Mouse (Mus musculus) ES-E14 (cell line): ENCODE results near the gene Glg1. TPM values are rescaled to one million over a fixed set of nuclear protein-coding genes. Genes with fewer than 3 reads are reported as not detected.
A peak's percentile ranks its signal among the peaks of the same experiment; 100 is the strongest.

ENCODE experiments used
- DNase-seq: peaks from one replicate; pipeline ENCODE4 v3.0.0-alpha.2; 2013; ENCODE audit warnings: low read depth, low spot score
- H3K27ac ChIP-seq: 2 replicates; pipeline ENCODE4 v1.5.1; 2012; ENCODE audit warnings: low read depth, mild to moderate bottlenecking, low read length, moderate library complexity, mixed read lengths; ENCODE audit not compliant: poor library complexity, insufficient read depth, severe bottlenecking
- H3K36me3 ChIP-seq: 2 replicates; pipeline ENCODE4 v1.6.1; 2012; ENCODE audit warnings: mild to moderate bottlenecking, low read length, moderate library complexity, mixed read lengths; ENCODE audit not compliant: control insufficient read depth, poor library complexity, insufficient read depth, severe bottlenecking
- H3K4me1 ChIP-seq, 2 experiments: fragments of 150-350 bp in 1 of 2; sonication (generic) in 1 of 2; 2 replicates each; pipeline ENCODE4 v1.6.1; 2012; ENCODE audit warnings: low read length in 2 of 2, mild to moderate bottlenecking in 1 of 2, mixed read lengths in 1 of 2; ENCODE audit not compliant: control insufficient read depth in 2 of 2, insufficient read depth in 2 of 2, poor library complexity in 1 of 2
- H3K4me3 ChIP-seq, 2 experiments: fragments of 150-350 bp in 1 of 2; sonication (generic) in 1 of 2; 2 replicates each; pipeline ENCODE4 v1.5.1; 2012; ENCODE audit warnings: low read length in 2 of 2, low read depth in 1 of 2, mild to moderate bottlenecking in 1 of 2, mixed read lengths in 1 of 2; ENCODE audit not compliant: insufficient read depth in 1 of 2, poor library complexity in 1 of 2, severe bottlenecking in 1 of 2
- H3K9ac ChIP-seq: 2 replicates; pipeline ENCODE4 v1.6.1; 2012; ENCODE audit warnings: low read depth, mild to moderate bottlenecking, low read length, mixed read lengths; ENCODE audit not compliant: poor library complexity, insufficient read depth, severe bottlenecking
- H3K9me3 ChIP-seq: fragments of 150-350 bp; sonication (generic); 2 replicates; pipeline ENCODE4 v1.6.1; 2012; ENCODE audit warnings: low read depth, mild to moderate bottlenecking, low read length; ENCODE audit not compliant: control insufficient read depth, insufficient read depth
- CHD2 ChIP-seq: IDR thresholded peaks from 2 replicates; pipeline ENCODE4 v1.6.1; 2014; ENCODE audit warnings: mild to moderate bottlenecking, low read depth, low read length, inconsistent platforms
- HCFC1 ChIP-seq: IDR thresholded peaks from 2 replicates; pipeline ENCODE4 v1.6.1; 2012; ENCODE audit warnings: low read length, inconsistent platforms, borderline replicate concordance; ENCODE audit not compliant: insufficient read depth
- MAFK ChIP-seq: IDR thresholded peaks from 2 replicates; pipeline ENCODE4 v1.6.1; 2014; ENCODE audit warnings: mild to moderate bottlenecking, low read depth, low read length, inconsistent platforms; ENCODE audit not compliant: insufficient read depth
- ZC3H11A ChIP-seq: IDR thresholded peaks from 2 replicates; pipeline ENCODE4 v1.6.1; 2012; ENCODE audit warnings: low read depth, mild to moderate bottlenecking, inconsistent platforms, low read length, borderline replicate concordance
- ZNF384 ChIP-seq: IDR thresholded peaks from 2 replicates; pipeline ENCODE4 v1.6.1; 2012; ENCODE audit warnings: low read depth, low read length, inconsistent platforms
- in situ Hi-C, 2 experiments: fragments of 600-800 bp; cut with MboI; formaldehyde crosslinking; loops; one replicate each; pipeline ENCODE4 v1.15.1; 2025; ENCODE audit warnings: low sequenced_read_pairs in 2 of 2, inconsistent platforms in 1 of 2; ENCODE audit not compliant: unreplicated experiment in 2 of 2
- total RNA-seq: library from RNA; depleted of rRNA; stranded (reverse); fragments of 300-350 nt; gene quantifications from 2 replicates; pipeline ENCODE4 v1.2.3, GENCODE M21; 2012

Glg1 gene
- total RNA-seq, 1 experiment = 87.4 TPM

- H3K9ac ChIP-seq = no peak overlapping the region
- no peaks in the 10 kb centered on the region for H3K9me3 ChIP-seq
- in situ Hi-C loops = no loop called here
- TF ChIP-seq MAFK = no peak
- TF ChIP-seq ZNF384 = 0 out of 2 replicates have a peak, but pooled peaks have one; percentile 15
- no peaks in the 10 kb centered on the region for H3K4me1 ChIP-seq
- H3K27ac ChIP-seq = no peak overlapping the region
- H3K36me3 ChIP-seq = no peaks in the 10 kb centered on the region
- DNase-seq = no peak
- no peak overlapping the region for H3K4me3 ChIP-seq
Observed at GRCm38 (mm10) chr8:111264693-111265220, 5.7 kb upstream of the Glg1 start.

- H3K27ac ChIP-seq = no peak overlapping the region
- in situ Hi-C loops = no loop called here
- H3K4me3 ChIP-seq = no peak overlapping the region
- no peak for DNase-seq
- TF ChIP-seq ZC3H11A = no peak
- TF ChIP-seq HCFC1 = no peak
- TF ChIP-seq CHD2 = no peak
- no peaks in the 10 kb centered on the region for H3K36me3 ChIP-seq
- H3K4me1 ChIP-seq = no peaks in the 10 kb centered on the region
- no peaks in the 10 kb centered on the region for H3K9me3 ChIP-seq
- no peak overlapping the region for H3K9ac ChIP-seq
Observed at GRCm38 (mm10) chr8:111261981-111262381, 3.0 kb upstream of the Glg1 start.

DNA sequence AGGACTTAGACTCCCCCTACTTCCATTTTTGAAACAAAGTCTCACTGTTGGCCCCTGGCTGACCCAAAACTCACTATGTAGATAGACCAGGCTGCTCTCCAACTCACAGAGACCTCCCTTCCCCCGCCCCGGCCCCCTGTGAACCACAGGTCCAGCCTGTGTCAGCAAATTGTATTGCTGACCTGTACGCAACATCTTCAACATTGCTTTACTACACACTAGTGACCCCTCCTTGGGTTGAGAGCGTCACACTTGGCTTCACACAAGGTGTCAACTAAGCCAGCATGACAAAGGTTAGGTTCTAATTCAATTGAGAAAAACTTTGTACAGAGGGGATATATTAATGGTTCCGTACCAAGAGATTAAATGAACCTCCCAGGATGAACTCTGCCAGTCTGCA lies 1.2 kb upstream of the Glg1 start:
- H3K4me1 ChIP-seq = no peaks in the 10 kb centered on the region
- DNase-seq = no peak
- no peaks in the 10 kb centered on the region for H3K9me3 ChIP-seq
- no peak overlapping the region for H3K4me3 ChIP-seq
- H3K9ac ChIP-seq = no peak overlapping the region
- TF ChIP-seq HCFC1 = no peak
- TF ChIP-seq CHD2 = no peak
- TF ChIP-seq MAFK = no peak
- TF ChIP-seq ZC3H11A = no peak
- in situ Hi-C loops = no loop called here
- H3K27ac ChIP-seq = no peak overlapping the region
- no peaks in the 10 kb centered on the region for H3K36me3 ChIP-seq

DNA sequence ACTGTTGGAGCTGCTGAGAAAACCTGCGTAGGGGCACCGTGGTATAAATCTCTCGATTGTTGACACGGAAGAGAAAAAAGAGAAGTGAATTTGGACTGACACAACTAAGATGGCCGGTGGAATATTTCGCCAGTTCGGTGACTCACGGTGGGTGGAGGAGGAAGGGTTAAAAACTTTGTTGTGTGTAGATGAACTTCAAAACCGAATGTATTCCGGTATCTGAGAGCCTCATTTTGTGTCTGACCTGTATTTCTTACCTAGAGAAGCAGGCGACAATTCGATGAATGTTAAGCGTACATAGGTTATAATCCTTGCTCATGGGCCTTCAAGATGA lies 359 bp upstream of the Glg1 start:
- no peaks in the 10 kb centered on the region for H3K36me3 ChIP-seq
- no peak overlapping the region for H3K27ac ChIP-seq
- TF ChIP-seq HCFC1 (no peak), ZC3H11A (no peak), CHD2 (no peak), MAFK (no peak), ZNF384 (no peak)
- DNase-seq = no peak
- H3K9ac ChIP-seq = peak overlapping the region; percentile 60
- no peaks in the 10 kb centered on the region for H3K4me1 ChIP-seq
- no peaks in the 10 kb centered on the region for H3K9me3 ChIP-seq
- in situ Hi-C loops = no loop called here
- H3K4me3 ChIP-seq = peak overlapping the region; percentile 90 to 96

DNA sequence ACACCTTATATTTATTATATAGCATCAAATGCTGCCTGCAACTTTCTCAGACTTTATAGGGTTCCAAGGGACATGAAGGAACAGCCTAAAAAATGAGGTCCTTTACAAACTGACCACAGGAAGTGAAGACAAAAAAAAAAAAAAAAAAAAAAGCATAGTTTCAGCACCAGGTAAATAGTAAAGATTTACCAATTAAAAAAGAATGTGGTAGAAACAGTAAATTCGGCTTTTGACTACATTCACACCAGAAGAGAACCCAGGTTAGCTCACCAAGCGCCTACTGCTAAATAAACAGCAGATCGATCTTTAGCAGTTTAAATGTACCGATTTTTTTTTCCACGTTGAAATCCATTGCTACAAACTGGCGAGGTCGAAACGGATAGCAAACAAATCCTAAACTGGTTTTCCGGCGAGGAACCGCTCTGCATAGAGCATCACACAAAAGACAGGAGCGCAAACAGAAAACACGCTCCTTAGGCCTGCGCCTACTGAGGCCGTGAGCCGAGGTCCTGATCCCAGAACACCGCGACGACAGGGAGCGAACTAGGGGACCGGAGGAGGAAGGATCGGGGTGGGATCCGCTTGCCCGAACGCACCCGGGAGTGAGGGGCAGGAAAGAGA lies 896 bp downstream of the Glg1 start:
- peak; percentile 35 for DNase-seq

More for the DNA sequence above, 896 bp downstream of the Glg1 start:
- Histone ChIP-seq H3K4me1 (no peaks in the 10 kb centered on the region), H3K27ac (peak overlapping the region; percentile 68; the same call in 1 of the 2 replicates), H3K36me3 (no peaks in the 10 kb centered on the region), H3K9ac (peak overlapping the region; percentile 92), H3K4me3 (peak overlapping the region; percentile 90 to 96), H3K9me3 (no peaks in the 10 kb centered on the region)
- TF ChIP-seq ZC3H11A (no peak), ZNF384 (peak; percentile 71), HCFC1 (no peak)
- in situ Hi-C loops = no loop called here
